Mouse (Mus musculus) heart, adult 2 months (tissue): ENCODE data around the gene Hoxa11.

ENCODE experiments used
- CTCF ChIP-seq: fragments of 200-600 bp; IDR thresholded peaks from 2 replicates; pipeline ENCODE4 v1.8.1; 2022; ENCODE audit warnings: antibody characterized with exemption, mild to moderate bottlenecking, moderate library complexity
- EP300 ChIP-seq: fragments of 200-500 bp; IDR thresholded peaks from 2 replicates; pipeline ENCODE4 v1.6.1; 2011; ENCODE audit warnings: low read depth, low read length, control low read depth; ENCODE audit not compliant: insufficient read depth

GRCm38 (mm10) chr6:52227470-52228222, 18.0 kb downstream of the Hoxa11 start:
- TF ChIP-seq CTCF (no peak), EP300 (no peak)
